Mouse (Mus musculus): Measurements from ENCODE around the gene Rab3il1.

The Rab3il1 gene

DNA sequence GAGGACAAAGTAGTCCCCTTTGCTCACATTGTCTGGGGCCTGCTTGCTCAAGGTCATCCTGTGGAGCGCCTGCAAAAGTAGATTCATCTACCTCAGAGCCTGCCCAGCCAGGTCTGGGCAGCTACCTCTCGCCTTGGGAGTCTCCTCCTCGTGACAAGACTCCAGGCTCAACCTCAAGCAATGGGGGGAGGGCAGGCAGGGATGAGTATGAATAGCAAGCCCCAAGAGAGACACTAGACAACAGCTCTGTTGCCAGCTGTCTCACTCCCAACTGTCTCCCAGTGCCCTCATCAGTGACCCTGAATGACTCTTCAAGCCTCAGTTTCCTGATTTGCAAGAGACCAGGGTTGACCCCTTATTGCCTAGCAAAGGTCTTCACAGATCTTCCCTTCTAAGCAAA is 11.9 kb downstream of the Rab3il1 start:
- peak; percentile 13 for DNase-seq (ENCODE audit: low read depth, low spot score)

DNA sequence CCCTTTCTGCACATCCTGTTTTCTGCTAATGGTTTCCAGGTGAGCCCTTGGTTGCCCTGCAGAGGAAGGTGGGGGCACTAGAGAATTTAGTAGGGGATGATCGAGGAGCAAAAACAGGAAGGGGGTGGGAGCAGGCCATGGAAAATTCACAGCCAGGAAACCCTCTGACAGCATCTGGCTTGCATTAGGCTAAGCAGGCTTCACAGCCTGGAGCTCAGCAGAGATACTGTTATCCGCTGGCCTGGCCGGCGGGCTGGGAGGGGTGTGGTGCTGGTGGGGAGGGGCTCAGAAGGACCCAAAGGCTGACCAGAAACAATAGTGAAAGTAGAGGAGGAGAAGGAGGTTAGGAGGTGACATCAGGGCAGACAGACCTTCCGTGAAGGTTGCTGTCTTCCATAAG is 12.4 kb downstream of the Rab3il1 start:
- DNase-seq (ENCODE audit: low read depth, low spot score) = no peak

- no peak for DNase-seq (ENCODE audit: low read depth, low spot score)
Observed at GRCm38 (mm10) chr19:10014824-10015223, 13.4 kb downstream of the Rab3il1 start.

DNA sequence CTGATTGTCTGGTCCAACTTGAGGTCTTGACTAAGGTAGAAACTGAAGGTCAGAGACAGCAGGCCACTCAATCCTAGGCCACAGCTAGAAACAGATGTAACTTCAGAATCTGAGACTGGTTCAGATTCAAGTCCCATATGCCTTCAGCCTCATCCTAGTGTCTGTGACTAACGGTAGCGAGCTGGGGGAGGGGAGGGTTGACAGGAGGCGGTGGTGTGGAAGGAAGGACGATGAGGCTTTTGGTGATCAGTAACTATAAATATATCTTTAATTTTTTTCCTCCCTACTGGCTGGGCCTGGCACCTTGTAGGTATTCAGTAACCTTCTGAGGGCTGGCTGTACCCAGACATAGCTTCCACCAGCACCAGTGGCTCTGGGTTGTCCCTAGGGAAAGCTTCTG is 14.0 kb downstream of the Rab3il1 start:
- DNase-seq (ENCODE audit: low read depth, low spot score) = no peak

- no peak for DNase-seq (ENCODE audit: low read depth, low spot score)
Observed at GRCm38 (mm10) chr19:10016151-10016550, 14.7 kb downstream of the Rab3il1 start.

DNA sequence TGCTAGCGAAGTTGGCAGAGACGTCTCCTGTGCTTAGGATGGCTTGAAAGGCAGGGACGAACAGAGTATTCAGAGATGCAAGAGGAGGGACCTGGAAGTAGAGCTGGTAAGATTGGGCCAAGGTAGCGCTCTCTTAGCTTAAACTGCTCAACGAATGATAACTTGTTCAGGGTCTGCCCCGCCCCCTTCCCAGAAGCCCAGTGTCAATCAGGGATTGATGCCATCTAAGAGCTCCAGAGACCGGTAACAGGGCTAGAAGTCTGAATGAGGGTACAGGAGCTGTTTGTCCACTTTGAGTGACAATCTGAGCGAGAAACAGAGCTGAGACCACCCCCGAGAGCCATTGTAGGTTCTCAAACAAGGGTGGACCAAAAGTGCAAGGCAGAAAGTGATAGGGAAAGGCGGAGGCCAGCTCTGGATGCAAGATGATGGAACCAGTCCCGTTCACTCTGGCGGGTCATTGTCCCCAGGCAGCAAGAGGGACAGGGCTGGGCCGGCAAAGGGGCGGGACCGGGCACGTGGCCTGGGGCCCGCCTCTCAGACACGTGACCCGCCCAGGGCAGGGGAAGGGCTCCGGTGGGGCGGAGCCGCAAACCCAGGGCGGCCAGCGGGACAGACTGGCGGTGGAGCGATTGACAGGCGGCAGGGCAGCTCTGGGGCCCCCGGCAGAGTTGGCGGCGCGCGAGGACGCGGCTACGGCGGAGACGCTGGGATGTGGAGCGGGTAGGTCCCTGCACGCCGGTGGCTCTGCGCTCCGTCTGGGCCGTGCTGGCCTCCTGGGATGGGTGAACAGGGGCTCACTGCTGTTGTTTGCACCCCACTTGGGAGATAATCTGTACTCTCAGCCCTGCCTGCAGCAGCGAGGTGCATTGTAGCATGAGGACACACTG is 16.4 kb downstream of the Rab3il1 start:
- peak; percentile 62 for DNase-seq (ENCODE audit: low read depth, low spot score)

GRCm38 (mm10) chr19:10018527-10018818 is 17.0 kb downstream of the Rab3il1 start:
- DNase-seq (ENCODE audit: low read depth, low spot score) = no peak

DNA sequence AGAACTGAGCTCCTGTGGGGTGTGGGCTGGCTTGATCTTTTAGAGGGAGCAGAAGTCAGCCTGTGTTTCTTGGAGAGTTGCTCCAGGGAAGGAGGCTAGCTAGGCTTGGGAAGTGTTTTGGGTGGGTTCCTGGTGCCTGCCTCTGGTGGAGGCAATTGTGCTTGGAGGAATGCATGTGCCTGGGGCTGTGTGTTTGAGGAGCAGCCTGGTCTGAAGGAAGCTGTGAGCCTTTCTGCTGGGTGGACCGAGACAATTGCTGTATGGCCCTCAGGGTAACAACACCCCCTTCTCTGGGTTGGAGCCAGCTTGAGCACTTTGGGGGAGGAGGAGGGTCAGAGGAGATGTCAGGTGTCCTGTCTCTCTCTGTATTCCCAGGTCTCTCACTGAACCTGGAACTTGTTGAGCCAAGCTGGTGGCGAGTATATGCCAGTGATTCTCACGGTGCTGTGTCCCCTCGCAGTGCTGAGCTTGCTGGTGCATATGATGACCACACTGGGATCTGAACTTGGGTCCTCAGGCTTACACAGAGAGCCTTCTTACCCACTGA is 17.8 kb downstream of the Rab3il1 start:
- DNase-seq (ENCODE audit: low read depth, low spot score) = no peak

DNA sequence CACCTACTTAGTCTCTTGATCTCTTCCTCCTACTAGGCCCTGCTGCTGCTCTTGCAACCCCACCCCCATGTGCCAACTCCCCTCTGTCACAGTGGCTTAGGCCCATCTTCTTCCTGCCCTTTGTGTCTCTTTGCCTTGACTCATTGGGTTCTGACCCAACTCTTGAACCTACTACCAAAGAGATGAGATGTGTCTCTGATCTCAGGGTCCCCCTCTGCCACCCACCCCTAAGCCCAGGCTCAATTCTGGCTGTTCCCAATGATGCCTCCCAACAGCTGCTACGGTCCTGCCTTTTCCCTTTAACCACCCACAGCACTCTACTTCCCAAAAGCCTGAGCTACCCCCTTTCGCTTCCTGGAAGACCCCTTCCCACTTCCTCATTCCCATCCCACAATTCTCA is 20.5 kb downstream of the Rab3il1 start:
- DNase-seq (ENCODE audit: low read depth, low spot score) = no peak

GRCm38 (mm10) chr19:10022414-10023303 is 21.2 kb downstream of the Rab3il1 start:
- DNase-seq (ENCODE audit: low read depth, low spot score) = peak; percentile 23

DNA sequence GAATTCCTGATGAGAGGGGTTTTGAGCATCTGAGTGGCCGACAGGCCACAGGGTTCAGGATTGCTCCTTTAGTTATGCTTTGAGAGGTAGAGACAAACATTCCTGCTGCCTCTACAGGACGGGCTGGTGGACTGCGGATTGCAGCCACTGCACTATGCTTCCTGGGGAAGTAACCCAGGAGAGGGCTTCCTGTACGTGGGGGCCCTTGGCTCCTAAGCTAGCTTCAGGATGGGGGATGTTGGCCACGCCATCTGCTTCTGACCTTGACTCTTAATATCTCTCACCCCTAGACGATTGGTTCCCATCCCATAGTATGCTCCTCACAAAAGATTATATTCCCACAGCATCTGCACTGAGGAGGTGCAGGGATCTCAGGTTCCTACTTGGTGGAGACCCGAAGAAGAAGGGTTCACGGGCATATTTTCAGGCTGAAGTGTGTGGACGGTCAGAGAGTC is 21.9 kb downstream of the Rab3il1 start:
- no peak for DNase-seq (ENCODE audit: low read depth, low spot score)

GRCm38 (mm10) chr19:10025169-10025875 is 23.9 kb downstream of the Rab3il1 start:
- no peak for DNase-seq (ENCODE audit: low read depth, low spot score)

- DNase-seq (ENCODE audit: low read depth, low spot score) = no peak
Observed at GRCm38 (mm10) chr19:10029746-10030145, 28.3 kb downstream of the Rab3il1 start.

- peak; percentile 77 for DNase-seq (ENCODE audit: low read depth, low spot score)
Observed at GRCm38 (mm10) chr19:10033211-10033973, 31.9 kb downstream of the Rab3il1 start.

DNA sequence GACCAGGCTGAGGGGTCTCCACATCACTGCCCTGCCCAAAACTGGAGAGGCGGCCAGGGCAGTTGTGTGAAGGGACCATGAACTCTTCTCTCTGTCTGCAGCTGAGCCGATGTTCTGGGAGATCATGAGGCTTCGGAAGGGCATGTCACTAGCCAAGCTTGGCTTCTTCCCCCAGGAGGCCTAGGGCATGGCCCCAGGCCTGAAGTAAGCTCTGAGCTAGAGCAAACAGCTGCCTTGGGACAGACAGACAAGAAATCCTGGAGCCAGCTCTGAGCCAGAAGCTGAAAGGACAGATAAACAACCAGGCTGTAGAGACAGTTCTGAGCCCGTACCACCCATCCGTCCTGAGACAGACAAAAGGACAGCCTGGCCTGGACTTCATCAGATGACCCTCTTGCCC is 32.9 kb downstream of the Rab3il1 start:
- no peak for DNase-seq (ENCODE audit: low read depth, low spot score)

DNA sequence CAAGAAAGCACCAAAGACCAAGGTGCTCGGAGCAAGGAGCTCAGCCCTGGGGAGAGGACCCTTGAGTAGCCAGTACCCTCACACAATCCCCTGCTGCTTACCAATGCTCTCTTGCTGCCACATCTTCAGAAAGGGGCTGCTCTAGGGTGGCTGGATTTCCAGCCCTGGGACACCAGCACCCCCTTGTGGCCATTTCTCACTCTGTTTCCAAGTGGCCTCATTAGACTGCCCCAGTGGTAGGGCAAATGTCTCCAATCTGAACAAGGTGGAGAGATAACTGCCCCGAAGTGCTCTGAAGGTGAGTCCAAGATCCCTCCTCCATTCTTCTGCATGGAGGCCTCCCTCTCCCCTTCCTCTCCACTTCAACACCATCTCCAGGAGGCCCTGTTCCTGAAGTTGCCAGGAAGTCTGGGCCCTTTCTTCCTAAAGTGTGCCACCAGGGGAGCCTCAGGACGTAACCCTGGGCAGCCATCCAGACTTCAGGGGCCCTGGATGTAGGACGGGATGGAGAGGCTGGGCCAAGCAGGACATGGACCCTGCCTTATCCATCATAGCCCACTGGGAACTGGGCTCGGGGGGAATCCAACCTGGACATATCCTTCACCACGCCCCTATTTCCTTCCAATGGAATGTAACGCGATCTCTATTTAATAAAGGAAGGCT is 33.4 kb downstream of the Rab3il1 start:
- DNase-seq (ENCODE audit: low read depth, low spot score) = peak; percentile 76

GRCm38 (mm10) chr19:10037534-10037933 is 36.1 kb downstream of the Rab3il1 start:
- DNase-seq (ENCODE audit: low read depth, low spot score) = no peak

GRCm38 (mm10) chr19:10038364-10038763 is 36.9 kb downstream of the Rab3il1 start:
- DNase-seq (ENCODE audit: low read depth, low spot score) = no peak

DNA sequence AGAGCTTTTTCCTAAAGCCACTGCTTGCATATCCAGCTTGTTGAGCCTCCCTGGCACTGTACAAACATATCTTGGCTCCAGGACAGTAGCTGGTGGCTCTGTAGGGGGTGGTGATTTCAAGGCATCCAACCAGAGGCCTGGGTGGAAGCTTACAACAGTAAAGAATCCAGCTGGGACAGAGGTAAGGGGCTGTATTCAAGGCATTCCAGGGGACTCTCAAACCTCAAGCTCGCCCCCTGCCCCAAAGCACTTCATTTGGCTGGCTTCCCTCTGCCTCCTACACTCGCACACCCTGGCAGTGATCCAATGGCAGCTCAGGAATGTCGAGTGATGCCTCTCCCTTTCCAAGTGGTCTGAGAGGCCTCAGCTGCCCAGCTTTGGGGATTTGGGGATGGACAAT is 37.4 kb downstream of the Rab3il1 start:
- no peak for DNase-seq (ENCODE audit: low read depth, low spot score)

- peak; percentile 70 for DNase-seq (ENCODE audit: low read depth, low spot score)
Observed at GRCm38 (mm10) chr19:10039615-10040014, 38.1 kb downstream of the Rab3il1 start.

All from R1 (cell line).